Mouse (Mus musculus): ENCODE results near the gene Mum1l1.
A peak's percentile ranks its signal among the peaks of the same experiment; 100 is the strongest.
"Not testable (repeated sequence)": the region's sequence is repeated elsewhere in the genome, so short reads cannot be mapped to it uniquely, and the experiment has no call there.

The Mum1l1 gene

DNA sequence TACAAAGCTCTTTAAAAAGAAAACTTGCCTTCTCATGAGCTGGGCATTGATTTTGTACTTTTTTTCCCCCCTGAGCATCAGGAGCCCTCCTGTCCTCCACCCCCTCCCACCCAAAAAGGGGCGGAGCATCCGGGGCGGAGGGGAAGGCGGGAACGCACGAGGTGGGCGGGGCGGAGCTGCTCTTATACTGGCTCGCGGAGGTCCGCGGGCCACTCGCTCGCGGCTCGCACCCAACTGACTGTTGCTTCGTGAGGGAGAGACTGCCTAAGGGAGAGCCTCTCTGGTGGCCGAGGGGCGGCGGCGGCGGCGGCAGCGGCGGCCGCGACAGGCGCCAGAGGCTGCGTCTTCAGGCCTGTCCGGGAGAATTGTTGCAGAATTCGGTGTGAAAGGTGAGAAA is at the start of gene Mum1l1:
Gene Mum1l1 (plus strand): TSS at position 214 of the 397 bp plus-strand sequence.
- DNase-seq (ENCODE audit: low read depth, low spot score) = peak; percentile 0

DNA sequence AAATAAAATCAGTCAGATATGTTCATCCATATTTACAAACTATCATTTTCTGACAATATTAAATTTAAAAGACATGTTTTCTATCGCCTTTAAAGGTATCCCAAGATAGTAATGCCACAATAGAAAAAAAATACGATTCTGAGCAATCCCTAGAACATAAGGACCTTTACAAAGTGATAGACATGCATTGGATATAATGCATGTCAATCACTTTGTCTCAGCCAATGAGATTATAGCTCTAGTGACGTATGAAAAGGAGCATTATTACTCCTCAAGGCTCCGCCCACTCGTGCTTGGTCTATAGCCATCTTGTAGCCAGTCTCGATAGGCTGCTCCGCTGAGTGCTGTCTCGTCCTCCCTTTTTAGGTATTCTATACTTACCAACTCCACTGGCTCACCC is 30.9 kb upstream of the Mum1l1 start, which contains the start of gene 4933428M09Rik:
Gene 4933428M09Rik (plus strand): TSS at position 301 of the 400 bp plus-strand sequence.
- DNase-seq (ENCODE audit: low read depth, low spot score) = no peak

DNA sequence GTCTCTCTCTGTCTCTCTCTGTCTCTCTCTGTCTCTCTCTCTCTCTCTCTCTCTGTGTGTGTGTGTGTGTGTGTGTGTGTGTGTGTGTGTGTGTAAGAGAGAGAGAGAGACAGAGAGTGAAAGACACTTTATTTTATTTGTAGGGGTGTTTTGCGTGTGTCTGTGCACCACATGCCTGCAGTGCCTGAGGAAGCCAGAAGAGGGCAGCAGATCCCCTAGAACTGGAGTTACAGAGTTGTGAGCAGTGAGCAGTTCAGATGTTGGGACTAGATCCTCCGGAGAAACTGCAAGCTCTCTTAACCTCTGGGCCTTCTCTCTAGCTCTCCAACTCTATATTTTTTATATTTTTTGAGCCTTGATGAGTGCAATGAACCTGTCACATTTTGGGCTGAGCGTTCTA is 18.3 kb upstream of the Mum1l1 start:
- not testable (repeated sequence) for DNase-seq (ENCODE audit: low read depth, low spot score)

DNA sequence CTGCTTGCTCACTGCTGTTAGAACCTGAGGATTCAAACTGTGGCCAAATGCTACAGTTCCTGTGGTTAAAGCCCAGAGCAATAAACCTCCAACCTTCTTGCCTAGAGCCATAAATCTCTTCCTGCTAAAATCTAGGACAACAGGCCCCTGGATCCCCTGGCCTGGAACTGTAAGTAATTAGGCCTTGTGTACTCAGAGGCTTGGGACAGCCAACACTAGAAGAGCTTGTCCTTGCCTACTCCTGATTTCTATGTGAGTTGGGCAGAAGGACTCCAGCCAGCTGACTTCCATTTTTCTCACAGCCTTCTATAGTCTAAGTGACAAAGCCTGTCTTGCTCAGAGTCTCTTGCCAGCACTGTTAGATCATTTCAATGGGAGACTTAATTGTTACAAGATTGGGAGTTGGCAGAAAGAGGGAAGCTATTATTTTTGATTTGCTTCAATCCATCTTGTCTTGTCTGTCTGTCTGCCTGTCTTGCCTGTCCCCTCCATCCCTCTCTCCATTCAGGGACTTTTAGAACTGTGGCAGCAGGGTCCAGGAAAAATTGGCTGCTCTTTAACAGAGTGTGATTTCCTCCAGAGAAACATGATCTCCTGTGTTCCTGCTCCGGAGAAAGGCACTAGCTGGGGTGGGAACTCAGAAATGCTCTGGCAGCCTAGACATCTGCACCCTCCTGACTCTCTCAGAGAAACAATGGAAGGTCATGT is 15.1 kb upstream of the Mum1l1 start:
- DNase-seq (ENCODE audit: low read depth, low spot score) = no peak

DNA sequence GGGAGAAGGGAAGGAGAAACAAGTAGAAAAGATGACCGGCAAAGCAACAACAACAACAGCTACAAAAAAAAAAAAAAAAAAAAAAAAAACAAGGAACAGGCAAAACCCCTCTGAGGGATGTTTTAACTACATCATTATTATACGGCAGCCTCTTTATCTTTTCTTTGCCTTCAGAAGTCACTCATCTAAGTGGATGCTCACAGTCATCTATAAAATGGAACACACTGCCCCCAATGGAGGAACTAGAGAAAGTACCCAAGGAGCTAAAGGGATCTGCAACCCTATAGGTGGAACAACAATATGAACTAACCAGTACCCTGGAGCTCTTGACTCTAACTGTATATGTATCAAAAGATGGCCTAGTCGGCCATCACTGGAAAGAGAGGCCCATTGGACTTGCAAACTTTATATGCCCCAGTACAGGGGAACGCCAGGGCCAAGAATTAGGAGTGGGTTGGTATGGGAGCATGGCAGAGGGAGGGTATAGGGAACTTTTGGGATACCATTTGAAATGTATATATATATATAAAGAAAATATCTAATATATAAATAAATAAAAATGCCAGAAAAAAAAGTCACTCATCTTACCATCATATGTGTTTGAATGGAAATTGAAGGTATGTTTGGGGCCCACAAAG is 532 bp upstream of the Mum1l1 start:
- not testable (repeated sequence) for DNase-seq (ENCODE audit: low read depth, low spot score)

DNA sequence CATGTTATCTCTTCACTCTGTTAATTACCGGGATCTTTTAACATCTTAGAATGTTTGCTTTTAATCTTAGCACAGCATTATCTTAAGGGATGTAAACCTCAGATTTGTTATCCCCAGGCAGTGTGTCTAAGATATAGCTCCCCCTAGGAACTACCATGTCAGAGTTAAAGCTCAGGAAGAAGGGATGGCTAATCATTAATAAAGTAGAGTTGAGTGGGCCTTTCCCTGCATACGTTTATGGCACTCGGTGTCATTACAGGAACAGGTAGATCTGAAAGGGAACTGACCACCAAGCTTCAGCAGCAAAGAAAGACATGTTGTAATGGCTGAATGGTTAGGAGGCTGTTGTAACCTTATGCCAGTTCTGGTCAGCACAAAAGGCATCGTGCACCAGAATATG is 4.9 kb downstream of the Mum1l1 start:
- no peak for DNase-seq (ENCODE audit: low read depth, low spot score)

DNA sequence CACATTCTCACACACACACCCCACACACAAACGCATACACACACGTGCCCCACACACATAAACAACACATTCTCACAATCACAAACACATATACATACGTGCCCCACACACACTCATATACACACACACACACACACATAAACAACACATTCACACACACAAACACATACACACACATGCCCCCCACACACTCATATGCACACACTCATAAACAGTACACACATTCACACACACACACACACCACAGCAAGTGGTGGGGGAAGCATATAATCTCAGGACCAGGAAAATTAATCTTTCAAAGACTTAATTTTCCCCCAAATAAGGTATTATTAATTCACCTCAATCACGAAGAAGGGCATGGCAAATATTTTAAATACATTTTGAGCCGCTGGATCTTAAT is 6.6 kb downstream of the Mum1l1 start:
- no peak for DNase-seq (ENCODE audit: low read depth, low spot score)

DNA sequence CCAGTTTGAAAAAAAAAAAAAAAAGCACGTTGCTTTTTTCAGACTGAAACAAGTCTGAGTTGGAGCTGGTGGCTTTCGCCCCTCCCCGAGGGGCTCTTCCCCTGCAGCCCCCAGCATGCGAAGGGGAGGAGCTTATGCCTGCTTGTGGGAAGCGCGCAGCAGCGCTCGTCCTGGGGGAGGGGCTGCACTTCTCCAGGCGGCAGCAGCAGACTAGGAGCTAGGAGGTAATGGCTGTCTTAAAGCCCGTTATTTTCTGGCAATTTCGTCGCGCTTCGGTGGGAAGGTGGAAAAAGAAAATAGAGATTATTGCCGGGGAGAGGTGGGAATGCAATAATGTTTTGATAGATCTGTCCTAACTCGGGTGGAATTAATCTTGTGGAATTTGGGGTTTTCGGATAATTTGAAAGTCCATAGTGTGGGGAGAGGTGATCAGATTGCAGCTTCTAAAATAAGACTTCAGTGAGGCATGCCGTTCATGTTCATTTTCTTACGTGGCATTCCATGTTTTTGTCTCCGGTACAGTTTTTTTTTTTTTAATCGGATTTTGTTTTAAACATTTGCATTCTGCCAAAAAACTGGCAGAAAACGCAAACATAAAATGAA is 7.2 kb downstream of the Mum1l1 start:
- no peak for DNase-seq (ENCODE audit: low read depth, low spot score)

DNA sequence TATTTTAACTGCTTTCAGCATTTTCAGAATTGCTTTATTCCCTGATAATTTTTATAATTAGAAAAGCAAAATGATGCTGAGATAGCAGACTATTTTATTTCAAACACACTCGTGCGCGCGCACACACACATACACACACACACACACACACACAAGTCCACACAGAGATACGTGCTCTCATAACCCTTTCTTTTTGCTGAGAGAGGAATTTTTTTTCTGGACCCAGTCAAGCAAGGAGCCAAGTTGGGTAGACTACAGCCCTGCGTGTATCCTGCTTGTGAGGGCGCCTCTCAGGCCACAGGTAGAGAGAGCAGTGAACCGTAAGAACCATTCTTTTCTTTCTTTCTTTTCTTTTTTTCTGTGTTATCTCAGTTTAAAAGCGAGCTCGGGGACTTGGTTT is 7.9 kb downstream of the Mum1l1 start:
- DNase-seq (ENCODE audit: low read depth, low spot score) = no peak

DNA sequence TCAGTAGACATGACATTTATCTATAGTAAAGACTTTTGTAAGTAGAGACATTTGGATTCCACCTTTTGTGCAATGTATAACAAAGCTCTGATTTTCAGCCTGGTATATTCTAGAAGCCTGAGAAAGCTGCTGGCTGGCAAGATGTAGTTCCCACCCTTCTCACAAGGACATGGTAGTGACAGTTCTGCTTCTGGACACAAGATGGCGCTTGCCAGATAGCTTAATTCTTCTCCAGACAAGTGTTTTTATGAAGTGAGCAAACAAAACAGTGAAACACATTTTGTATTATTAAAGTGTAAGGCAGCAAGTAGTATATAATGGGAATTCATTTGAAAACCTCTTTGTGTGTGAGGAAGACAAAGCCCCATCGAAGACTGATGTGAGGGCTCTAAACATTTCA is 9.2 kb downstream of the Mum1l1 start:
- DNase-seq (ENCODE audit: low read depth, low spot score) = no peak

DNA sequence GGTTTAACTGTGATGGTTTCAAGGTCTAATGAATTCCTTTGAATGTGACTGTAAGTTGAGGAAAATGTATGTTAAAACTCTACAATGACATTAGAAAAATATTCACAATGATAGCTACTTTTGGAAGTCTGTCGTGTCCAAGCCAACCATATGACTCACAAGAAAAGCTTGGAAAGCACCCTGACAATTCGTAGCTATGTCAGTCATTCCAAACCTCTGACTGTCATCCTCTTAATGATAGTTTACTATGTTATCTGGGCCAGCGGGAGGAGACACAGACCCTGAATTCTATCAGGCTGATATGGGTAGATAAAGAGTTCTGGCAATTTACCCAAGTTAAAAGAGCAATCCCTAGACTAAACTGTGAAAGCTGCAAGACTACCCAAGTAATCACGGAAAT is 11.0 kb downstream of the Mum1l1 start:
- DNase-seq (ENCODE audit: low read depth, low spot score) = no peak

DNA sequence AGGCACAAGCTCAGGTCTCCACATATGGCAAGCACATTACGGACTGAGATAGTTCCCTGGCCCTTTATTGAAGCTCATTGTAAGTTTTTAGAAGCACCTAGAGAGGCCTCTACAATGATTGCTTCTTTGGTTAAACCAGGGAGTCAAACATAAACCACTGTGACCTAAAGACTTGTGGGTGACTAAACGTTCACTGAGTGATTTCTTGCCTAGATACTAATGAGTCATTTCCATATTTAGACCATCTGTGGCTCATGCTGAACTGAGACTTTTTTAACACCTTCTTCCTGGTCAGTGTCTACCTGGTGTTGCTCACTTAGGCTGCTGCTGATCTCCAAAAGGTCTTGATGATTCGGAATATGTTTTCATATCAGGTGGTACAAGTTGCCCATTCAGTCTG is 12.1 kb downstream of the Mum1l1 start:
- no peak for DNase-seq (ENCODE audit: low read depth, low spot score)

DNA sequence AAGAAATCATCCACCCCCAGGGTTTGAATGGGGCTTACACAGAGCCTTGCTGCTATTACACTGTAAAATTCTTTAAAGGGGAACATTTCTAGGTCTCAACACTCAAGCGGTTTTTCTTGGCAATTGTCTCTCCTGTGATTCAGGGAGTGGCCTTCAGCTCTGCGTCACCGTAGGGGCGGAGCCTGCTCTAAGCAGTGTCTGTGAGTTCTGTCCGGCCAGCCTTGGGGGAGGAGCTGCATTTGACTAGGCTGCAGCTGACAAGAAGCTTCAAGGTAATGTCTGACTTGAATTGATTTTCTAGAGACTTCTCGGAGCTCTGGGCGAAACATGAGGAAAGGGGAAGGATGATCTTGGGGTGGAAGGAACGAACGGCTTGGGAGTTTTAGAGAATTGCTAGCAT is 21.3 kb downstream of the Mum1l1 start:
- no peak for DNase-seq (ENCODE audit: low read depth, low spot score)

DNA sequence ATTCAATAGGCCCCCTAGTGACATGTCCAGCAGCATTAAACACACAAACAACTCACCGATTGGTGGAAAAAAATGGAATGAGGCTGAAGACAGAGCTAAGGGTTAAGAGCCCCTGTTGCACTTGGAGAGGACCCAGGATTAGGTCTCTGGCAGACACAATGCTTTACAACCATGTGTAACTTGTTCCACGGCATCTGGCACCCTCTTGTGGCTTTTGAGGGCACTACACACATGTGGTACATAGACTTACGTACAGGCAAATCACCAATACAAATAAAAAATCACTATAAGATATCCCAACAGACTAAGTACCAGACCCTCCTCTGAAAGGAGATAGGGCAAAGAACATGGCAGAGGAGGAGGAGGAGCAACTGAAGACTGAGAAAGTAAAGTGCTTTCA is 37.5 kb downstream of the Mum1l1 start:
- DNase-seq (ENCODE audit: low read depth, low spot score) = no peak

DNA sequence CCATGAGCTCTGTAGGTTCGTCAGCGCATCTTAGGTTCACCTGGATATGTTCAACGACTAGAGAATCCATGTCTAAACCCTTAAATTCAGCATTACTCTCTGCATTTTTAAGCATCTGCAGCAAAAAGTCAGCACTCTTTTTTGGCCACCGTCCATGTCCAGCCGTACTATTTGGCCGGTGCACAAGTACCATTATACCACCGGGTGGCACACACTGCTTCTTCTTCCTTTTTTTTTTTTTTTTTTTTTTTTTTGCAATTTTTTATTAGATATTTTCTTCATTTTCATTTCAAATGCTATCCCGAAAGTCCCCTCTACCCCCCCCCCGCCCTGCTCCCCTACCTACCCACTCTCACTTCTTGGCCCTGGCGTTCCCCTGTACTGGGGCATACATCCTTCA is 47.2 kb downstream of the Mum1l1 start:
- DNase-seq (ENCODE audit: low read depth, low spot score) = no peak

DNA sequence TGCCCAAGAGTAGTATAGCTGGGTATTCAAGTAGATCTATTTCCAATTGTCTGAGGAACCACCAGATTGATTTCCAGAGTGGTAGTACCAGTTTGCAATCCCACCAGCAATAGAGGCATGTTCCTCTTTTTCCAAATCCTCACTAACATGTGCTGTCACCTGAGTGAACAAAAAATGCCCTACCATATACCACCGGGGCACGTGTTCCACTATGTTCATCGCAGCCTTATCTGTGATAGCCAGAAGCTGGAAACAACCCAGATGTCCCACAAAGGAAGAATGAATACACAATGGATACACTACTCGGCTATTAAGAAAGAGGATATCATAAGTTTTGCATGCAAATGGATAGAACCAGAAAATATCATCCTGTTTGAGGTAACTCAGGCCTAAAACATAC is 72.1 kb downstream of the Mum1l1 start:
- DNase-seq (ENCODE audit: low read depth, low spot score) = no peak

Measured in CD4-positive helper T cell, adult 2 months (primary cell).